Mouse (Mus musculus) R1 (cell line): ENCODE data around the gene Bbx.
A peak's percentile ranks its signal among the peaks of the same experiment; 100 is the strongest.

Source experiments
- DNase-seq: peaks from one replicate; pipeline ENCODE4 v3.0.0-alpha.2; 2018; ENCODE audit warnings: low read depth, low spot score

Bbx gene

GRCm38 (mm10) chr16:50235231-50235630 lies 197.0 kb downstream of the Bbx start:
- DNase-seq, result peak; percentile 4

GRCm38 (mm10) chr16:50230624-50231023 lies 201.6 kb downstream of the Bbx start:
- no peak for DNase-seq

- DNase-seq, result no peak
Measured at GRCm38 (mm10) chr16:50228833-50229232, 203.4 kb downstream of the Bbx start.

GRCm38 (mm10) chr16:50226274-50226673 lies 205.9 kb downstream of the Bbx start:
- no peak for DNase-seq

GRCm38 (mm10) chr16:50224946-50225345 lies 207.2 kb downstream of the Bbx start:
- no peak for DNase-seq

GRCm38 (mm10) chr16:50220734-50221501 lies 211.3 kb downstream of the Bbx start:
- no peak for DNase-seq

- DNase-seq, result no peak
Measured at GRCm38 (mm10) chr16:50217084-50217483, 215.1 kb downstream of the Bbx start.

GRCm38 (mm10) chr16:50211727-50212126 lies 220.5 kb downstream of the Bbx start:
- DNase-seq, result no peak

- DNase-seq, result no peak
Measured at GRCm38 (mm10) chr16:50211231-50211630, 221.0 kb downstream of the Bbx start.

GRCm38 (mm10) chr16:50210742-50211141 lies 221.4 kb downstream of the Bbx start:
- no peak for DNase-seq

- no peak for DNase-seq
Measured at GRCm38 (mm10) chr16:50204944-50205343, 227.2 kb downstream of the Bbx start.

- peak; percentile 60 for DNase-seq
Measured at GRCm38 (mm10) chr16:50201546-50202151, 230.5 kb downstream of the Bbx start.

- no peak for DNase-seq
Measured at GRCm38 (mm10) chr16:50200214-50200613, 232.0 kb downstream of the Bbx start.

GRCm38 (mm10) chr16:50196118-50196517 lies 236.1 kb downstream of the Bbx start:
- DNase-seq, result peak; percentile 17

GRCm38 (mm10) chr16:50192626-50193025 lies 239.6 kb downstream of the Bbx start:
- DNase-seq, result no peak

GRCm38 (mm10) chr16:50189108-50189507 lies 243.1 kb downstream of the Bbx start:
- no peak for DNase-seq

- DNase-seq, result no peak
Measured at GRCm38 (mm10) chr16:50186604-50187003, 245.6 kb downstream of the Bbx start.

- peak; percentile 92 for DNase-seq
Measured at GRCm38 (mm10) chr16:50185041-50185440, 247.1 kb downstream of the Bbx start.

GRCm38 (mm10) chr16:50182988-50183387 lies 249.2 kb downstream of the Bbx start:
- DNase-seq, result no peak

GRCm38 (mm10) chr16:50182561-50182960 lies 249.6 kb downstream of the Bbx start:
- peak; percentile 58 for DNase-seq

- DNase-seq, result no peak
Measured at GRCm38 (mm10) chr16:50172760-50173159, 259.4 kb downstream of the Bbx start.

- no peak for DNase-seq
Measured at GRCm38 (mm10) chr16:50170812-50171211, 261.4 kb downstream of the Bbx start.

GRCm38 (mm10) chr16:50167983-50168299 lies 264.2 kb downstream of the Bbx start:
- DNase-seq, result no peak
